Mouse (Mus musculus): ENCODE measurements around the gene Adgrf3. TPM values are rescaled to one million over a fixed set of nuclear protein-coding genes. Genes with fewer than 3 reads are reported as not detected.
"Not testable (repeated sequence)": the region's sequence is repeated elsewhere in the genome, so short reads cannot be mapped to it uniquely, and the experiment has no call there.

The Adgrf3 gene
- polyA plus RNA-seq, 1 experiment from 2014 or later, result 0.16 TPM

GRCm38 (mm10) chr5:30231891-30232270 lies 26.4 kb upstream of the Adgrf3 start:
- Histone ChIP-seq H3K4me3 (replicated peaks) (peak overlapping the region; percentile 89), H3K27ac (replicated peaks) (peak overlapping the region; percentile 63), H3K9ac (peak overlapping the region; percentile 55), H3K9me3 (replicated peaks) (no peaks in the 10 kb centered on the region), H3K4me2 (replicated peaks) (peak overlapping the region; percentile 63), H3K36me3 (peaks cover 4% of the 10 kb centered on the region; the same call in 1 of the 2 replicates), H3K27me3 (no peaks in the 10 kb centered on the region), H3K4me1 (peaks cover 25% of the 10 kb centered on the region)
- WGBS, result 38% methylated on average over 16 of the region's 16 CpGs
- ATAC-seq (ENCODE audit: insufficient number of reproducible peaks, low FRiP score, low TSS enrichment, low read depth), result no peak

DNA sequence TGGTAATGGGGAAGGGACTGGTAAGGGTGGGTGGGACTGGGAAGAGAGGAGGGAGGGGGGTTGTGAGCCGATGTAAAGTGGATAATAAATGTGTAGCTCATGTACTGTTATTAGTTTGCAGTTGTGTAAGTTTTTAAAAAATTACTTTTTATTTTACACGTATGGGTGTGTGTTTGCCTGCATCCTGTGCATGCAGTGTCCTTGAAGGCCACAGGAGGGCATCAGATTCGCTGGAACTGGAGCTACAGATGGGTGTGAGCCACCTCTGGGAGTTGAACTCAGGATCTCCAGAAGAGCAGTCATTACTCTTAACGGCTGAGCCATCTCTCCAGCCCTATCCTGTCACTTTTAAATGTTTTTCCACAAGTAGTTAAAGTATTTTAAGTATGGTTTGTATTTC lies 25.4 kb upstream of the Adgrf3 start:
- no peak overlapping the region for H3K27ac ChIP-seq (replicated peaks)
- WGBS, result 80% methylated on average over 4 of the region's 4 CpGs
- no peak overlapping the region for H3K4me3 ChIP-seq (replicated peaks)
- no peaks in the 10 kb centered on the region for H3K27me3 ChIP-seq
- no peak for ATAC-seq (ENCODE audit: insufficient number of reproducible peaks, low FRiP score, low TSS enrichment, low read depth)
- peaks cover 4% of the 10 kb centered on the region; the same call in 1 of the 2 replicates for H3K36me3 ChIP-seq
- peaks cover 25% of the 10 kb centered on the region for H3K4me1 ChIP-seq
- H3K4me2 ChIP-seq (replicated peaks), result no peak overlapping the region
- no peaks in the 10 kb centered on the region for H3K9me3 ChIP-seq (replicated peaks)
- H3K9ac ChIP-seq, result no peak overlapping the region

DNA sequence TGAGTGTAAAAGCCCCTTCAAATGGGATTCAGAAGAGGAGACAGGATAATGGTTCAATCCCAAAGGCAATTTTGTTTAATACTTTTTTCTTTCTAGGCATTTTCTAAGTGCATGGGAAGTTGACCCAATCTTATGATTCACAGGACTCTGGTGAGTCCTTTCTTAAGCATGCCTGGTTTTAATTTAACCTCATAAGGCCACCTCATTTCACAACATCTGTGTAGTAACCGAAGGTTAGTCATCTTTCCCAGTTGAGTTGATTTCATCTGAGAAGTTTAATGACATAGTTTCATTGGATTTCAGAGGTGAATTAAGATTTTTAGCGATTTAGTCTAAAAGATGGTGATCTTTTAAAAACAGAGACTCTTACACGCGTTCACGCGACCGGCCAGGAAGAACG lies 17.2 kb upstream of the Adgrf3 start:
- Histone ChIP-seq H3K27me3 (no peaks in the 10 kb centered on the region), H3K9me3 (replicated peaks) (no peaks in the 10 kb centered on the region), H3K4me2 (replicated peaks) (no peak overlapping the region), H3K4me1 (no peaks in the 10 kb centered on the region), H3K36me3 (no peaks in the 10 kb centered on the region), H3K27ac (replicated peaks) (no peak overlapping the region), H3K4me3 (replicated peaks) (no peak overlapping the region), H3K9ac (no peak overlapping the region)
- WGBS, result 95% methylated on average over 8 of the region's 8 CpGs
- ATAC-seq (ENCODE audit: insufficient number of reproducible peaks, low FRiP score, low TSS enrichment, low read depth), result no peak

DNA sequence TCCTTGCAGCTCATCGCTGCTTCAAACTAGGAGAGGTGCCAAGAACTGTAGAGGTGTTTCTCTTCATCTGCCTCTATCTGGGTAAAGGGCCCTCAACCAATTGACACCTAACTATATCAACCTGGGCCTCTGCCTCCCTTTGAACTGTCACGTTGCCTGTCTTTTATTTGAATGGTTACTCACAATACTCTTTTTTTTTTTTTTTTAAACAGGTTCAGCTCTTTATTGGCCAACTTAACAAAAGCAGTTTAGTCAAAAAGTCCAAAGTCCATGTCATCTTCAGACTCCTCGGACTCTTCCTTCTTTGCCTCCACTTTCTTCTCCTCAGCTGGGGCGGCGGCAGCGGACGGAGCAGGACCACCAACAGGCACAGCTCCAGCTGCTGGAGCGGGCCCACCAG lies 15.1 kb upstream of the Adgrf3 start:
- no peak overlapping the region for H3K9ac ChIP-seq
- no peaks in the 10 kb centered on the region for H3K4me1 ChIP-seq
- no peak overlapping the region for H3K4me3 ChIP-seq (replicated peaks)
- H3K27ac ChIP-seq (replicated peaks), result no peak overlapping the region
- no peak for ATAC-seq (ENCODE audit: insufficient number of reproducible peaks, low FRiP score, low TSS enrichment, low read depth)
- no peaks in the 10 kb centered on the region for H3K27me3 ChIP-seq
- no peak overlapping the region for H3K4me2 ChIP-seq (replicated peaks)
- no peaks in the 10 kb centered on the region for H3K36me3 ChIP-seq
- 89% methylated on average over 8 of the region's 8 CpGs for WGBS
- no peaks in the 10 kb centered on the region for H3K9me3 ChIP-seq (replicated peaks)

DNA sequence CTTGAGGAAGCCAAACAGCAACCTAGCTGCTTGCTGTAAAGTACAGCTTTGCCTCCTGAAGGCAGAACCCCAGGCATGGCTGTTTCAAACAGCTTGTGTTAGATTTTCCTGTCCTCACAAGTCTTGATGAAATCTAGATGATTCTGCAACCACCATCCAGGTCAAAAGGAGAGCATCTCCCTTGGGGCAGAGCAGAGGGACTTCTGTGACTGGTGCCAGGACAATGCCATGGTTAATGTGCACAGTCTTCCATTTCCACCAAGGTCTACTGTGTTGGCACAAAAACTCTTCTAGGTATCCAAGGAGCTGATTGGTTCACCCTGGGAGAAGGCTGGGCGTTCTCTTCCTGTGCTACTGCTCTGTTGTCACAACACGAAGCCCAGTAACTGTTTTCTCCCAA lies 14.2 kb upstream of the Adgrf3 start:
- Histone ChIP-seq H3K4me2 (replicated peaks) (no peak overlapping the region), H3K27ac (replicated peaks) (no peak overlapping the region), H3K27me3 (no peaks in the 10 kb centered on the region), H3K4me1 (no peaks in the 10 kb centered on the region), H3K36me3 (no peaks in the 10 kb centered on the region), H3K9me3 (replicated peaks) (no peaks in the 10 kb centered on the region), H3K9ac (no peak overlapping the region), H3K4me3 (replicated peaks) (no peak overlapping the region)
- 87% methylated on average over 2 of the region's 2 CpGs for WGBS
- no peak for ATAC-seq (ENCODE audit: insufficient number of reproducible peaks, low FRiP score, low TSS enrichment, low read depth)

DNA sequence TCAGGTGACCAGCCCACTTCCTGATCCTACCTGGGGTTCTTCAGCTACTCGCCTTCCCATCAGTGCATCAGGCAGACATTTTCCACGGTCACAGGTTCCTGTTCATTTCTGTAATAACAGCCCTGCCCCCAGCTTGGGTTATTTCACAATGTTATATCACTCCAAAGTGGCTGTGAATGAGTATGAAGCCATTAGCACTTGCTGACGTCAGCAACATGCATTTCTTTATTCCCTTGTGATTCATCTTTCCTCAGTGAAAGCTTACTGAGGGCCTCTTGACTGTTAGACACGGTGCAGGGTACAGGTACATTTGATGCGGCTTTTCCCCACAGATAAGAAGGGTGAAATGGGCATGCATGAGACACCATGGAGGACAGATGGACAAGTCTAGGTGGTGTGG lies 10.4 kb upstream of the Adgrf3 start:
- no peak overlapping the region for H3K27ac ChIP-seq (replicated peaks)
- WGBS, result 68% methylated on average over 5 of the region's 5 CpGs
- no peak for ATAC-seq (ENCODE audit: insufficient number of reproducible peaks, low FRiP score, low TSS enrichment, low read depth)

GRCm38 (mm10) chr5:30214889-30215288 lies 9.4 kb upstream of the Adgrf3 start:
- Histone ChIP-seq H3K9me3 (replicated peaks) (no peaks in the 10 kb centered on the region), H3K27ac (replicated peaks) (no peak overlapping the region), H3K4me1 (no peaks in the 10 kb centered on the region), H3K4me3 (replicated peaks) (no peak overlapping the region), H3K9ac (no peak overlapping the region), H3K27me3 (no peaks in the 10 kb centered on the region), H3K36me3 (no peaks in the 10 kb centered on the region), H3K4me2 (replicated peaks) (no peak overlapping the region)
- WGBS, result 9% methylated on average over 4 of the region's 4 CpGs
- no peak for ATAC-seq (ENCODE audit: insufficient number of reproducible peaks, low FRiP score, low TSS enrichment, low read depth)

More for the DNA sequence above, 10.4 kb upstream of the Adgrf3 start:
- Histone ChIP-seq H3K4me2 (replicated peaks) (no peak overlapping the region), H3K9ac (no peak overlapping the region), H3K27me3 (no peaks in the 10 kb centered on the region), H3K36me3 (no peaks in the 10 kb centered on the region), H3K4me1 (no peaks in the 10 kb centered on the region), H3K4me3 (replicated peaks) (no peak overlapping the region), H3K9me3 (replicated peaks) (no peaks in the 10 kb centered on the region)

DNA sequence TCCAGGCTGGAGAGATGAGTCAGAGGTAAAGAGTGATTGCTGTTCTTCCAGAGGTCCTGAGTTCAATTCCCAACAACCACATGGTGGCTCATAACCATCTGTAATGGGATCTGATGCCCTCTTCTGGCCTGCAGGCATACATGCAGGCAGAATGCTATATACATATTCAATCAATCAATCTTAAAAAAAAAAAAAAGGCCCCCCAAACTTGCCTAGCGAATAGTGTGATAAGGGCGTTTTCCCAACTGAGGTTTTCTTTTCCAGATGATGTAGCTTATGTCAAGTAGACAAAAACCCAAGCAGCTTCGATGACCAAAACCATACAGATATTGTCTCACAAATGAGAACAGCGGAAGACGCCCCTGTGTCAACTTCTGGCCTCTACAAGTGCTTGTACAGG lies 5.2 kb upstream of the Adgrf3 start:
- not testable (repeated sequence) for H3K9ac ChIP-seq; H3K9me3 ChIP-seq (replicated peaks); H3K27ac ChIP-seq (replicated peaks); H3K4me2 ChIP-seq (replicated peaks); H3K27me3 ChIP-seq; H3K4me3 ChIP-seq (replicated peaks); H3K36me3 ChIP-seq; H3K4me1 ChIP-seq; ATAC-seq (ENCODE audit: insufficient number of reproducible peaks, low FRiP score, low TSS enrichment, low read depth)
- WGBS, result 84% methylated on average over 5 of the region's 5 CpGs

- Histone ChIP-seq H3K9me3 (replicated peaks) (no peaks in the 10 kb centered on the region), H3K4me3 (replicated peaks) (no peak overlapping the region), H3K27me3 (no peaks in the 10 kb centered on the region), H3K27ac (replicated peaks) (no peak overlapping the region), H3K4me2 (replicated peaks) (no peak overlapping the region), H3K9ac (no peak overlapping the region), H3K4me1 (no peaks in the 10 kb centered on the region), H3K36me3 (no peaks in the 10 kb centered on the region)
- WGBS, result 67% methylated on average over 6 of the region's 6 CpGs
- ATAC-seq (ENCODE audit: insufficient number of reproducible peaks, low FRiP score, low TSS enrichment, low read depth), result no peak
Observed at GRCm38 (mm10) chr5:30207276-30207675, 1.8 kb upstream of the Adgrf3 start.

GRCm38 (mm10) chr5:30205034-30205433 lies 488 bp downstream of the Adgrf3 start:
- H3K4me3 ChIP-seq (replicated peaks), result no peak overlapping the region
- no peak for ATAC-seq (ENCODE audit: insufficient number of reproducible peaks, low FRiP score, low TSS enrichment, low read depth)
- WGBS, result 65% methylated on average over 3 of the region's 3 CpGs
- no peaks in the 10 kb centered on the region for H3K36me3 ChIP-seq
- H3K27me3 ChIP-seq, result no peaks in the 10 kb centered on the region
- no peak overlapping the region for H3K9ac ChIP-seq
- H3K4me2 ChIP-seq (replicated peaks), result no peak overlapping the region
- H3K4me1 ChIP-seq, result no peaks in the 10 kb centered on the region
- H3K27ac ChIP-seq (replicated peaks), result no peak overlapping the region
- no peaks in the 10 kb centered on the region for H3K9me3 ChIP-seq (replicated peaks)

DNA sequence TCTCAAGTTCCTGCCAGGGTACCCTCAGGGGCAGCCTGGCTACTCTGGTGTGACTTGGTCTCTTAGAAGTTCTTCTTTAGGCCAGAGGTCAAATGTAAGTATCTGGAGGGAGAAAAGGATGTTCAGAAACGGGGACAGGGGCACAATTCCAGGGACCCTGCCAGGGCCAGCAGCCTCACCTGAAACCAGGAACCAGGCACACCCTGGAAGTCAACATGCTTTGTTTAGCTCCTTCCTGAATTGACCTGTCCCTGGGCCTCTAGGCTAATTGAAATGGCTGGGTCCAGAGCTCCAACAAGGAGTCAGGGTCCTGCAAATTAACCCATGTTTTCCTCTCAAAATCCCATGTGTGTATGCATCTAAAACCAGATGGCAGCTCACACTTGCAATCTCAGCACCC lies 1.1 kb downstream of the Adgrf3 start:
- no peaks in the 10 kb centered on the region for H3K9me3 ChIP-seq (replicated peaks)

DNA sequence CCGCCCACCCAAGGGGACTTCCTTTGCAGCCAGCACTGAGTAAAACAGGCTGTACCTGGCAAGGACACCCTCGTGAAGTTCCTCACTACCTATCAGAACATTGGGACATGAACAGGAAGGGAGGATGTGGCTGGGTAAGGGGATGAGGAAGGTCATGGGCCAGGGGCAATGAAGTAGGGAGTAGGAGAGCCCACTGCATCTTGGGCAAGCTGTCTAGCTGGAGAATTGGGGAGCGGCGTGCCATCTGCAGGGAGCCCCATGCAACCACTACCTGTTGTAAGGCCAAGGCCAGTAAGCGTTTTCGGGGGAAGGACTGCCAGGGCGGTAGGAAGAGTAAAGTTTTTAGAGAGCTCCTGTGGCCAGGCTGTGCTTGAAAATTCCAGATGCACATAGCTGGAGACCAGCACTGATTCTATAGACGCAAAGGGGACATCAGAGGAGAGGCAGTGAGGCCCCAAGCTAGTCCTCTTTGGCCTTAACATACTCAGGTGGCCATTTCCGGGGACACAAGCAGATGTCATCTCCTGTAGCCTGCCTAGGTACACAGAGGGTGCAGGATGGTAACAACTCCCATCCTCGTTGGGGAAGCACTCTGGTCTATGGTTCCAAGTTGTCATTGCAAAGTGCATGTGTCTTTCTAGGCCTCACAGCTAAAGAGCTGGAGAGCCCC lies 2.2 kb downstream of the Adgrf3 start:
- Histone ChIP-seq H3K27ac (replicated peaks) (no peak overlapping the region), H3K9me3 (replicated peaks) (no peaks in the 10 kb centered on the region), H3K27me3 (no peaks in the 10 kb centered on the region), H3K4me2 (replicated peaks) (no peak overlapping the region), H3K4me1 (no peaks in the 10 kb centered on the region), H3K36me3 (no peaks in the 10 kb centered on the region), H3K4me3 (replicated peaks) (no peak overlapping the region), H3K9ac (no peak overlapping the region)
- ATAC-seq (ENCODE audit: insufficient number of reproducible peaks, low FRiP score, low TSS enrichment, low read depth), result no peak
- 81% methylated on average over 10 of the region's 10 CpGs for WGBS

More for the DNA sequence above, 1.1 kb downstream of the Adgrf3 start:
- no peaks in the 10 kb centered on the region for H3K36me3 ChIP-seq
- no peaks in the 10 kb centered on the region for H3K27me3 ChIP-seq
- H3K27ac ChIP-seq (replicated peaks), result no peak overlapping the region
- ATAC-seq (ENCODE audit: insufficient number of reproducible peaks, low FRiP score, low TSS enrichment, low read depth), result no peak
- H3K9ac ChIP-seq, result no peak overlapping the region
- no peak overlapping the region for H3K4me2 ChIP-seq (replicated peaks)
- no peaks in the 10 kb centered on the region for H3K4me1 ChIP-seq
- H3K4me3 ChIP-seq (replicated peaks), result no peak overlapping the region
- 53% methylated on average over 1 of the region's 1 CpGs for WGBS
